Mouse (Mus musculus) hindlimb bud, embryonic 11.5 days (tissue): ENCODE results near the gene Ica1l.

ENCODE experiments used
- DNase-seq: peaks from one replicate; pipeline ENCODE4 v3.0.0-alpha.2; 2012; ENCODE audit warnings: low read depth, low spot score; ENCODE audit errors: extremely low spot score

Ica1l gene

DNA sequence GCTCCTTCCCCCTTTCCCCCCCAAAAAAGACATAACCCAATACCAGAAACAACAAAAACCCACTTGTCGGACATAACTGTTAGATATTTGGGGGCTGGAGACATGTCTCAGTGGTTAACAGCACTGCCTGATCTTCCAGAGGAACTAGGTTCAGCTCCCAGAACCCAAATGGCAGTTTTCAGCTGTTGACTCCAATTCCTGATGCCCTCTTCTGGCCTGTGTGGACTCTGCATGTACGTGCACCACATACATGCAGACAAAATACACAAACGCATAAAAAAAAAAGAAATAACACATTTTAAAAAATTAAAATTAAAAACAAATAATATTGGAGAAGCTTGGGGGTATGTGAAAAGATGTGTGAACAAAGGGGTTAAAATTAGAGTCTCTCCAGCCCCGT is 75.7 kb downstream of the Ica1l start:
- DNase-seq, result no peak

DNA sequence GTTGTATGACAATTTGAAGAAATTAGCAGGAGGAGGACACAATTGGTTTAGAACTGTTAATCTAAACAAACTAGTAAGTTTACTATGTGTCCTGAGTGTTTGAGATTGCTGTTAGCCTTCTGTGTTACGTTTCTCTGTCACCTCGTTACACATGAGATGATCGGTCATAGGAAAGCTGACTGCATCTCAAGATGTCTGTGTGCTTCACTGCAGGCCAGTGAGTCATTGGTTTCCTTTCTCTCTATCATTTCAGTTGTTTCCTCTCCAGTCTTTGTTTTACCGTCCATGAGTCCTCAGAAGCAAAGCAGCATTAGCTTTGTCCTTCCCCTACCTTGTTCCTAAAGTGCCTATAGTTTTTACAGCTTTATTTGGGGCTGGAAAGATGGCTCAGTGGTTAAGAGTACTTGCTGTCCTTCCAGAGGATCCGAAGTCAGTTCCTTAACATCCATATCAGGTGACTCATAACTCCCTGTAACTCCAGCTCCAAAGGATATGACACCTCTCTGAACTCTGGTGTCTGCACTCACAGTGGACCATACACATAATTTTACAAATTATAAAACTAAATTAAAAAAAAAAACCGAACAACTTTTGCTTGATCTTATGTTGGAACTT is 76.7 kb downstream of the Ica1l start:
- DNase-seq, result no peak

GRCm38 (mm10) chr1:59959941-59960340 is 83.0 kb downstream of the Ica1l start:
- DNase-seq, result no peak

DNA sequence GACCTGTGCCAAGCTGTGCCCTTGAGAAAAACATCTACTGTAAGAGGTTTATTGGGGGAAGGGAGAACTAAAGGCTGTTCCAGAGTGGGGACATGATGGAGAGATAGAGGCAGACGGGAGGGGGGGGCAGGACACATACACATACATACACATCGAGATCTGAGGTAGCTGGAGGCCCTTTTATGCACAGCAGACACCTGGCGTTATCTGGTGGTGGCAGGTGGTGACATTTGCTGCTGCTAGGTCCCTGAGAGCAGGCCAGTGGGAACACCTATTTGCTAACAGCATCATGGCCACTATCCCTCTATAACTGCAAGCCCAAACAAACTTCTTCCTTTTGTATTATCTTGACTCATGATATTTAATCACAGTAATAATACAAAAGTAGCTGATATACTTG is 85.8 kb downstream of the Ica1l start:
- DNase-seq, result no peak

- DNase-seq, result no peak
These were observed 95.5 kb downstream of the Ica1l start for GRCm38 (mm10) chr1:59947509-59947908.

DNA sequence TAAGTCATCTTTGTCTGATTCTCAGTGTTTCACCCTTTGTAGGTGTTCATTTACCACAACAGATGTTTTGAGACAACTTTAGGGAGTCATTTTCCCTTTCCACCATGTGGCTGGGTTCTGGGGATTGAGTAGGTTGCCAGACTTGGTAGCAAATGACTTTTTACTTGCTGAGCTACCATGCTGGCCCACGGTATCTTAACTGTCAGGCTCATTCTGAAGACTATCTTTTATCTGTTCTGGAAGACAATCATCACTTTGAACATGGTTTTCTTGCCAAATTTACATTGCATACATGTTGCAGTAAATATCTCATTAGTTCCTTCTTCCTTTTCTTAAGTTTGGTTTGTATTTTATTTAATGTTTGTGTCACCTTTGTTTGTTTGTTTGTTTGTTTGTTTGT is 97.0 kb downstream of the Ica1l start:
- no peak for DNase-seq

GRCm38 (mm10) chr1:59943825-59944224 is 99.2 kb downstream of the Ica1l start:
- no peak for DNase-seq

DNA sequence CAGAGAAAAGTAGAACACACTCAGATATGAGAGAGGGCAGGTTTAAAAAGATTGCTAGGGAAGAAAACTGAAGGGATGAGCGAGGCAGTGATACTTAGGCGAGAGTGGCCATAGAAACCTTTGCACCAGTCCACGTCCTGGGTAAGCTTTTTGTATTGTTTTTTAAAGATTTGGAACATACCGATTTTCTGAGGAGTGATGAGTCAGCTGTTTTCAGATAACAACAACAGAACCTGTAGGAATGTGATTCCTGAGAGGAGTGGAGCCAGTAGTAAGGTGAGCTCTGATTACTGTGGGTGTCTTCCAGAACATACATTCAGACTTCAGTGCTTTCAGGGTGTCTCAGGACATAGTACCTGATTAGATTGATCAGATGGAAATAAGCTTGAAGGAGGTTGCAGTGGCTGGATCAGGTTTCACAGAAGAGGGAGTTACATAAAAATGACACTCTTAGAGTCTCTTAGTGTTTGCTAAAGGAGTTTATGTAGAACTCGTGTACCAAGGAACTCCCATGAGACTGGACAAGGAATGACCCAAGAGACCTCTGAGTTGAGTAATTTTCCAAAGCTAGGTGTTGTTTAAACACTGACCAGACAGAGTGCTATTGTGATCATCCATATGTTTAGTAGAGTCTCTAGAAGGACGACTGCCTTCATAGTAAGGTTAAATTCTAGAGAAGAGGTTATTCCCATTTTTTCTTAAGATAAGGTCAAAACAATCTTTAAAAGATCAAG is 100.8 kb downstream of the Ica1l start:
- DNase-seq, result no peak

- DNase-seq, result no peak
These were observed 101.9 kb downstream of the Ica1l start for GRCm38 (mm10) chr1:59941063-59941462.

GRCm38 (mm10) chr1:59932991-59933390 is 110.0 kb downstream of the Ica1l start:
- no peak for DNase-seq
